Mouse (Mus musculus) limb, embryonic 13.5 days (tissue): ENCODE data around the gene Gzmk. TPM values are rescaled to one million over a fixed set of nuclear protein-coding genes. Genes with fewer than 3 reads are reported as not detected.

Experiments
- ATAC-seq: fragments of 200-750 bp; cut with Nextera tagmentation; 2 replicates; pipeline ENCODE4 v1.8.0; 2017; ENCODE audit warnings: low read depth, moderate number of reproducible peaks, moderate TSS enrichment; ENCODE audit not compliant: low FRiP score
- H3K27ac ChIP-seq: fragments of 300-500 bp; sonication (generic); 2 replicates; pipeline ENCODE4 v1.5.1; 2015; ENCODE audit warnings: inconsistent platforms, mild to moderate bottlenecking, moderate library complexity
- H3K27me3 ChIP-seq: fragments of 300-500 bp; sonication (generic); 2 replicates; pipeline ENCODE4 v1.6.1; 2015; ENCODE audit warnings: mild to moderate bottlenecking, inconsistent platforms
- H3K36me3 ChIP-seq: fragments of 300-500 bp; sonication (generic); 2 replicates; pipeline ENCODE4 v1.6.1; 2015; ENCODE audit warnings: inconsistent platforms, mild to moderate bottlenecking, moderate library complexity
- H3K4me1 ChIP-seq: fragments of 300-500 bp; sonication (generic); 2 replicates; pipeline ENCODE4 v1.6.1; 2015; ENCODE audit warnings: inconsistent platforms
- H3K4me2 ChIP-seq: fragments of 300-500 bp; sonication (generic); replicated peaks from 2 replicates; pipeline ENCODE4 v1.6.1; 2015; ENCODE audit warnings: inconsistent platforms, mild to moderate bottlenecking, moderate library complexity
- H3K4me3 ChIP-seq: fragments of 300-500 bp; sonication (generic); 2 replicates; pipeline ENCODE4 v1.5.1; 2015; ENCODE audit warnings: moderate library complexity, mild to moderate bottlenecking, inconsistent platforms
- H3K9ac ChIP-seq: fragments of 300-500 bp; sonication (generic); 2 replicates; pipeline ENCODE4 v1.6.1; 2015; ENCODE audit warnings: mild to moderate bottlenecking, inconsistent platforms
- H3K9me3 ChIP-seq: fragments of 300-500 bp; sonication (generic); 2 replicates; pipeline ENCODE4 v1.6.1; 2016; ENCODE audit warnings: inconsistent platforms
- WGBS: fragments of 180-500 bp; shearing (Covaris S2); methylation state at CpG from one replicate; pipeline ENCODE4 v1.1.7; 2015; 5-methylcytosine and 5-hydroxymethylcytosine counted together
- polyA plus RNA-seq: library from polyadenylated mRNA; unstranded; fragments of >200 nt; fragmentation: Nextera tagmentation; extraction: Ambion mirVana; gene quantifications from 2 replicates; pipeline ENCODE4 v1.2.1, GENCODE M21; 2015

Gzmk gene
- polyA plus RNA-seq, 1 experiment from 2014 or later, result not detected

DNA sequence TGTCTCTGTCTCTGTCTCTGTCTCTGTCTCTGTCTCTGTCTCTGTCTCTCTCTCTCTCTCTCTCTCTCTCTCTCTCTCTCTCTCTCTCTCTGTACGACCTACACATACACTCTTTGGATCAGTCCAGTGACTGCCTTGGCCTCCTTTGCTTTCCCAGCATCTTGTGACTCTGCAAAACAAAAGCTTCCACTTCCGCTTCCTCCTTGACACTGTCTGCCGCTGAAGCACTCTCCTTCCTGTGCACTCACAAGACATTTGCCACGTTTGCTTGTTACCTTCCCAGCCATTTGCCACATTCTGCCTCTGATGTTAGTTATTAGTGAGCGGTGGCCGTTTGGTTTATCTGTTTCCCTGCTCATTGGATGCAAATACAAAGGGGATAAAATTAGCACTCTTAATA, 16.4 kb upstream of the Gzmk start:
- no peaks in the 10 kb centered on the region for H3K36me3 ChIP-seq
- H3K9me3 ChIP-seq, result no peaks in the 10 kb centered on the region
- no peaks in the 10 kb centered on the region for H3K4me1 ChIP-seq
- no peaks in the 10 kb centered on the region for H3K27me3 ChIP-seq
- H3K27ac ChIP-seq, result no peak overlapping the region
- H3K4me2 ChIP-seq, result no peak overlapping the region
- H3K4me3 ChIP-seq, result no peak overlapping the region
- ATAC-seq, result no peak
- WGBS, result 45% methylated on average over 6 of the region's 6 CpGs
- no peak overlapping the region for H3K9ac ChIP-seq

GRCm38 (mm10) chr13:113227666-113228463, 2.2 kb upstream of the Gzmk start:
- Histone ChIP-seq H3K9ac (no peak overlapping the region), H3K4me1 (no peaks in the 10 kb centered on the region), H3K4me2 (no peak overlapping the region), H3K4me3 (no peak overlapping the region), H3K36me3 (no peaks in the 10 kb centered on the region), H3K27ac (no peak overlapping the region), H3K9me3 (no peaks in the 10 kb centered on the region), H3K27me3 (peaks cover 6% of the 10 kb centered on the region; the same call in 1 of the 2 replicates)
- WGBS, result 84% methylated on average over 17 of the region's 17 CpGs
- no peak for ATAC-seq

DNA sequence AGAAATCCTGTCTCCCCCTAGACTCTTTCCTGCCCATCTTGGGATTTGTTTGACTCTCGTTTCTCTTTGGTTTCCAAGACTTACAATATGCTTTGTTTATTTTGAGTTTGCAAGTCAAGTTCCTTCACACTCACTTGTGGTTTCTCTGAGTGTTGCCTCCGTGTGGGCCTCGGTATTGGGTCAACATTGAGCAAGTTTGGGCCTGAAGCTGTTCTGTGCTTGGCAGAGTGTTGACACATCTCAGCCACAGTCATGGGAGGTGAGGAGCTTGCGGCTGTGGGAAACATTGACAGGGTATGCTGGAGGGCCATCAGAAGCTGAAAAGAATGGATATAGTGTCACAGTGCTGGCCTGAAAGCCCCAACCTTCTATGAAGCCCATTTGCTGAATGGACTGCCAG, 1.4 kb upstream of the Gzmk start:
- Histone ChIP-seq H3K4me2 (no peak overlapping the region), H3K27me3 (peaks cover 6% of the 10 kb centered on the region; the same call in 1 of the 2 replicates), H3K36me3 (no peaks in the 10 kb centered on the region), H3K27ac (no peak overlapping the region), H3K4me3 (no peak overlapping the region), H3K4me1 (no peaks in the 10 kb centered on the region), H3K9me3 (no peaks in the 10 kb centered on the region), H3K9ac (no peak overlapping the region)
- ATAC-seq, result no peak
- 80% methylated on average over 4 of the region's 4 CpGs for WGBS

- H3K36me3 ChIP-seq, result no peaks in the 10 kb centered on the region
- no peak overlapping the region for H3K4me3 ChIP-seq
- ATAC-seq, result no peak
- 47% methylated on average over 2 of the region's 2 CpGs for WGBS
- H3K27ac ChIP-seq, result no peak overlapping the region
- no peaks in the 10 kb centered on the region for H3K4me1 ChIP-seq
- H3K9ac ChIP-seq, result no peak overlapping the region
- H3K9me3 ChIP-seq, result no peaks in the 10 kb centered on the region
- no peak overlapping the region for H3K4me2 ChIP-seq
- peaks cover 6% of the 10 kb centered on the region; the same call in 1 of the 2 replicates for H3K27me3 ChIP-seq
Observed at GRCm38 (mm10) chr13:113224105-113224504, 1.6 kb downstream of the Gzmk start.

DNA sequence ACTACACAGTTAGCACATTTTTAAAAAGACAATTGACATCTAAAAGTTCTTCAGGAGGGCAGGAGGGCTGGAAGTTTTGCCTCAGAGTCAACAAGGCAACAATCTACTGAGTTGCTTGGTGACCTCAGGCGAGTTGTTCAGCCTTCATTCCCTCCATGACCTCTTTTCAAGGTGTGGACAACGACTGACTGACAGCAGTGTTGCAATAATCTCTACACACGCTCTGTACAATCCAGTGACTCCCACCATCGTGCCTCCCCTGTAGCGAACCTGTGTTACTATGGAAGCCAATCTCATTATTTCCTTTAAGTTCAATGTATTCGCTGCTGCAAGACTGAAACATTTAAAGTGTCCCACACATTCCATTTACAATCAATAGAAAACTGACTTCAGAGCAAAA, 3.9 kb downstream of the Gzmk start:
- peaks cover 6% of the 10 kb centered on the region; the same call in 1 of the 2 replicates for H3K27me3 ChIP-seq
- no peak overlapping the region for H3K27ac ChIP-seq
- 63% methylated on average over 6 of the region's 6 CpGs for WGBS
- no peaks in the 10 kb centered on the region for H3K9me3 ChIP-seq
- H3K36me3 ChIP-seq, result no peaks in the 10 kb centered on the region
- no peak overlapping the region for H3K9ac ChIP-seq
- no peak overlapping the region for H3K4me2 ChIP-seq
- no peak overlapping the region for H3K4me3 ChIP-seq
- no peaks in the 10 kb centered on the region for H3K4me1 ChIP-seq
- no peak for ATAC-seq

DNA sequence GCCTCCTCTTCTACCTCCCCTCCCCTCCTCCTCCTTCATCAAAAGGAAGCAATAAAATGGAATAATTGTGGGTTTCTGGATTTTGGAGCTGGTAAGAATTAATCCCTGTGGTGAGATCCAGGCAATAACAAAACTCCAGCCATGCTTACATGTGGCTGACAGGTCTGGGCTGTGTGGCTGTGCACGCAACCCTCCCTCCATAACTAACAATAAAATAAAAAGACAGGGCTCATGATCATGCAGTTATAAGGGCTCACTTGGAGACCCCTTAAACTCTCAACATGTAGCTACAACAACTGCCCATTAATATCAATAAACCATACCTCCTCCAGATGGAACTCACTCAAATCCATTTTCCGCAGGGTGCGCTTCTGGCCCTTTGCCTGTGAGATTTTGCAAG, 11.8 kb downstream of the Gzmk start:
- H3K4me3 ChIP-seq, result no peak overlapping the region
- H3K4me1 ChIP-seq, result peaks cover 27% of the 10 kb centered on the region
- no peak overlapping the region for H3K9ac ChIP-seq
- 44% methylated on average over 3 of the region's 3 CpGs for WGBS
- peaks cover 29% of the 10 kb centered on the region for H3K27me3 ChIP-seq
- peak; percentile 76 for ATAC-seq
- no peak overlapping the region for H3K27ac ChIP-seq
- no peak overlapping the region for H3K4me2 ChIP-seq
- no peaks in the 10 kb centered on the region for H3K9me3 ChIP-seq
- no peaks in the 10 kb centered on the region for H3K36me3 ChIP-seq

DNA sequence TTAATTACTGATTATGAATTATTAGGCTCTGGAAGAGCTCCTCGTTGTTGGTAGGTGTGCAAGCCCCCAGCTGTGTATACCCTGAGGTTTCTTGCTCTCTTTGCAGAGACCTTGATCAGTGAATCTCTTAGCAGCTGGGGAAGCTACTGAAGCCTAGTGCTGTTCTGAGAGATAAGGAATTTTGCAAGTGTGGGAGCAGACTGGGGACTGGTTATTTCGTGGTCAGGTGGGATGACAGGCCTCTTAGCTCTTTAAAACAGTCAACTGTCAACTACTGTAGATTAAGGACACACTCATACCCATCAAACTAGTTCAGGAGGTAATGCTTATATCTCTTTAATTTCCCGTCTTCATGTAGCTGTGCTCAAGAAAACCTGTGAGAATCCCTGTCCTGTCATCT, 13.3 kb downstream of the Gzmk start:
- 76% methylated on average over 3 of the region's 3 CpGs for WGBS
- no peak for ATAC-seq
- no peak overlapping the region for H3K4me2 ChIP-seq

DNA sequence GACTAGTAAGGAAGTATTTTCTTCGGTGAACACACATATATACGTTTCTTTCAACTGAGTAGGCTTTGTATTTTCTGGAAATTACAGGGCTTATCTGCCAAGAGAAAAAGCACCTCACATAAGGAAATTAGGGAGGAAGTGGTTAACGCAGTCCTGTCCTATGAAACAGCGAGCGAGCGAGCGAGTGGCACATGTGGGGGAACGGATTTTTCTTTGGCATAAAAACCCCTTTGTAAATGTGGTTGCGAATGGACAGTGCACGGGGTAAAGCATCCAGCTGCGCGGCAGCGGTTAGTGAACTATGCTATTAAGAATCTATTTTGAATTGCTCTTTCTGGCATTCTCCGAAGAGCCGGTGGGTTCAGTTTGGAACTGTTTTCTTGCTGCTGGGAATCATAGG, 14.4 kb downstream of the Gzmk start:
- Histone ChIP-seq H3K27me3 (peaks cover 29% of the 10 kb centered on the region), H3K4me2 (peak overlapping the region; percentile 25; the same call in 1 of the 2 replicates), H3K27ac (no peak overlapping the region), H3K4me1 (peaks cover 27% of the 10 kb centered on the region), H3K4me3 (no peak overlapping the region), H3K9ac (no peak overlapping the region), H3K9me3 (no peaks in the 10 kb centered on the region), H3K36me3 (no peaks in the 10 kb centered on the region)
- no peak for ATAC-seq
- WGBS, result 30% methylated on average over 15 of the region's 15 CpGs

More for the DNA sequence above, 13.3 kb downstream of the Gzmk start:
- Histone ChIP-seq H3K36me3 (no peaks in the 10 kb centered on the region), H3K4me3 (no peak overlapping the region), H3K27ac (no peak overlapping the region), H3K27me3 (peaks cover 29% of the 10 kb centered on the region), H3K9me3 (no peaks in the 10 kb centered on the region), H3K4me1 (peaks cover 27% of the 10 kb centered on the region), H3K9ac (no peak overlapping the region)

GRCm38 (mm10) chr13:113209624-113210023, 16.1 kb downstream of the Gzmk start, which contains the start of gene Esm1:
TSS of gene Esm1 (plus strand) at chr13:113209659.
- Histone ChIP-seq H3K9me3 (no peaks in the 10 kb centered on the region), H3K27ac (no peak within 1 kb of the TSS), H3K27me3 (peaks cover 29% of the 10 kb centered on the region), H3K36me3 (no peaks in the 10 kb centered on the region), H3K4me3 (peak within 1 kb of the TSS; percentile 15), H3K4me1 (peaks cover 27% of the 10 kb centered on the region), H3K9ac (no peak within 1 kb of the TSS), H3K4me2 (peak within 1 kb of the TSS; percentile 48)
- ATAC-seq, result no peak
- WGBS, result 26% methylated on average over 15 of the region's 15 CpGs

DNA sequence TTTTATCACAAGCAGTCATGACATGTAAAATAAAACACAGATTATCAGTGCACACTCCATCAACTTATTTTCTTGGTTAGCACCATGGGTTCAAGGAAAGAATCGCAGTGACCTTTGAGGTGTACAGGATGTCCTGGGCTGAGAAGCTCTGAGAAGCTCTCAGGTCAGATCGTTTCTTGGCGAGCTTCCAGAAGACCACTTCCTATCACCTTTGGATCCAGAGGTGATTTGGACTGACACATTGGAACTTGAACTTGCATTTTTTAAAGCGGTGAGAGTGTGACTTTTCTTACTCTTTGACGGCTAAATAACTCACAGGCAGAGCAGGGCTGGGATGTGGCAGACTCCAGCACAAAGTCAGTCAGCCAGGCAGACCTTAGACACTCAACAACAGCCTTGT, 20.4 kb downstream of the Gzmk start:
- Histone ChIP-seq H3K4me2 (no peak overlapping the region), H3K4me1 (peaks cover 13% of the 10 kb centered on the region), H3K4me3 (no peak overlapping the region), H3K27ac (no peak overlapping the region), H3K9ac (no peak overlapping the region), H3K9me3 (no peaks in the 10 kb centered on the region), H3K36me3 (no peaks in the 10 kb centered on the region), H3K27me3 (peaks cover 11% of the 10 kb centered on the region)
- WGBS, result 89% methylated on average over 5 of the region's 5 CpGs
- no peak for ATAC-seq

DNA sequence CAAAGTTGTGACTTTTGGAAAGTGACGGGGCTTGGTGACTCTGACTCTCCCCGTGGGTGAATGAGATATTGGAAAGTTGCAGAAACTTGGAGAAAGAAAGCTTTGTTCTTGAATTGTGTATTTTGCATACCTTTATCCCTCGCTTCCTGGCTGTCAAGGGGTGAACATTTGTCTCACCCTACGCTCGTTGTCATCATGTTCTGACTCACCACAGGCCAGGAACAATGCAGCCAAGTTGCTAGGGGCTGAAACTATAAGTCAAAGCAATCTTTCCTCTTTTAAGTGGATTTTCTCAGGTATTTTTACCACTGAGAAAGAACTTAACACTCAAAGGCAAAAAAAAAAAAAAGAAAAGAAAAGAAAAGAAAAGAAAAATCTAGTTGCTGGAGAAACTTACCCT, 22.6 kb downstream of the Gzmk start:
- Histone ChIP-seq H3K4me2 (no peak overlapping the region), H3K4me3 (no peak overlapping the region), H3K27ac (no peak overlapping the region), H3K9me3 (no peaks in the 10 kb centered on the region), H3K27me3 (no peaks in the 10 kb centered on the region), H3K36me3 (no peaks in the 10 kb centered on the region), H3K9ac (no peak overlapping the region), H3K4me1 (0 out of 2 replicates have a peak, but pooled peaks cover 5% of the 10 kb centered on the region)
- WGBS, result 69% methylated on average over 5 of the region's 5 CpGs
- no peak for ATAC-seq

DNA sequence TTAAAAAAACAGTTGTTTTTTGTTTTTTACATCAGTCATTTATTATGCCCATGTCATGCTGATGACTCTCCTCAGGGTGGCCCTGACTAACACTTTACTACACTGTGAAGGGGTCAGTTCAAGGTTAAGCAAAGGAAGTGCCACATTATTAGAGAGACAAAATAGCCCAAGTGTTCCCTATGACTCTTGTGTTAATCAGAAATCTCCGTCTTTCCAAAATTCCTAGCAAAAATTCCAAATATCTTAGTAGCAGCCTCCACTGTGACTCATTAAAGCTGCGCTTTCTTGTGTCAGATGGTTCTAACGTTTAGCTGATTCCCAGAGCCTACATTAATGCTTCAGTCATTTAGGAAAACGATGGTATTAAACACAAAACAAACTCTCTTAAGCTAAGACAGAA, 23.5 kb downstream of the Gzmk start:
- ATAC-seq, result no peak; the same call in 1 of the 2 replicates
- no peak overlapping the region for H3K9ac ChIP-seq
- H3K4me3 ChIP-seq, result no peak overlapping the region
- no peak overlapping the region for H3K4me2 ChIP-seq
- H3K27me3 ChIP-seq, result no peaks in the 10 kb centered on the region
- H3K4me1 ChIP-seq, result 0 out of 2 replicates have a peak, but pooled peaks cover 5% of the 10 kb centered on the region
- H3K36me3 ChIP-seq, result no peaks in the 10 kb centered on the region
- no peaks in the 10 kb centered on the region for H3K9me3 ChIP-seq
- H3K27ac ChIP-seq, result no peak overlapping the region
- WGBS, result 28% methylated on average over 4 of the region's 4 CpGs

GRCm38 (mm10) chr13:113201631-113202030, 24.1 kb downstream of the Gzmk start:
- no peak overlapping the region for H3K27ac ChIP-seq
- WGBS, result 78% methylated on average over 2 of the region's 2 CpGs
- H3K4me2 ChIP-seq, result no peak overlapping the region
- no peak overlapping the region for H3K4me3 ChIP-seq
- no peaks in the 10 kb centered on the region for H3K36me3 ChIP-seq
- no peak overlapping the region for H3K9ac ChIP-seq
- 0 out of 2 replicates have a peak, but pooled peaks cover 5% of the 10 kb centered on the region for H3K4me1 ChIP-seq
- no peak for ATAC-seq
- H3K27me3 ChIP-seq, result no peaks in the 10 kb centered on the region
- H3K9me3 ChIP-seq, result no peaks in the 10 kb centered on the region
